Mouse (Mus musculus): ENCODE data around the gene Cmtr2.

- TF ChIP-seq POLR2A (IDR thresholded peaks at IDR 0.05; ENCODE audit: insufficient read depth, low read depth, low read length) (no peak), EP300 (IDR thresholded peaks at IDR 0.05; ENCODE audit: insufficient read depth, low read depth, low read length) (no peak)
Observed at GRCm38 (mm10) chr8:110185538-110185937, 29.9 kb upstream of the Cmtr2 start.
